Mouse (Mus musculus): ENCODE data around the gene Atf6.

Atf6 gene

DNA sequence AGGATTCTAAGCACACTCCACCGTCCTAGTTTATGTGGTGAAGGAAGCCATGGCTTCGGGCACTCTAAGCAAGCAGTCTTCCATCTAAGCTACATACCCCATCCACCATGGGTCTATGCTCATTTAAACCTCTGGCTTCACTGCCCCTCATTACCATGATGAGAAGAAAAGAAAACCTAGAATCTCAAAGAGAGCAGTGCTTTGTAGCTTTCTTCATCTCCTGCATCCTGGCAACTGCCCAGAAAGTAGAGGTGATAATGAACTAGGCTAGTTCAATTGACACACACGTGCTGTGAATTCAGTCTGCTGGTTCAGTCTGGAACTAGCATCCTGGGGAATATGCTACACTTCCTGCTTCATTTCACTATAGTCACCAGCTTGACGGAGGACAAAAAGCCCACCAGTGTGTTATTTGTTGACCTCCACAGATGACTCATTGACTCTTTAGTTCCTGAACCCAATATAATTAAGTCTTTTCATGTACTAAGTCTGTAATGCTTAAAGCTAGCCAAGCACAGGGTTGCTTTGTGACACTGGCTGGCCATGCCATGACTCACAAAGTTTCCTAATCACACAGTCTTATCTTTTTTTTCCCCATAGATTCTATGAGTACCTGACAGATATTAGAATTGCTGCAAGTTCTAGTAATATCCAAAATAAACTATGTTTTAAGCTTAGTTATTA is 162.5 kb downstream of the Atf6 start:
- no peak for DNase-seq (ENCODE audit: low spot score)

DNA sequence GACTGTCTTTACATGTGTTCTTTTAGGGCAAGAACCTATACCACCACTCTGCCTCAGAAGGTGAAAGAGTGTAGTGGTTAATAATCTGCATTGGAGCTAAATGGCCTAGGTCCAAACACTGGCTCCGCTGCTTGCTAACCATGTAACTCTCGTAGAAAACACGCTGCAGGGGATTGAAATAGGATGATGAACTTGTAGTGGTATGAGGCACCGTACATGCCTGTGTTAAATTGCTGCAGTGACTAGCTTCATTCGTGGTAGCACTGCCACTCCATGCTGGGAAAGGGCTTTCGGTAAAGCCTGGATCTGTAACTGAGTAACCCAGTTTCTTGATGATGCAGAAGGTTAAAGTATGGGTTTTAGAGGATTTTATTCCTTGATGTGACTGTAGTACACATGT is 163.5 kb downstream of the Atf6 start:
- no peak for DNase-seq (ENCODE audit: low spot score)

DNA sequence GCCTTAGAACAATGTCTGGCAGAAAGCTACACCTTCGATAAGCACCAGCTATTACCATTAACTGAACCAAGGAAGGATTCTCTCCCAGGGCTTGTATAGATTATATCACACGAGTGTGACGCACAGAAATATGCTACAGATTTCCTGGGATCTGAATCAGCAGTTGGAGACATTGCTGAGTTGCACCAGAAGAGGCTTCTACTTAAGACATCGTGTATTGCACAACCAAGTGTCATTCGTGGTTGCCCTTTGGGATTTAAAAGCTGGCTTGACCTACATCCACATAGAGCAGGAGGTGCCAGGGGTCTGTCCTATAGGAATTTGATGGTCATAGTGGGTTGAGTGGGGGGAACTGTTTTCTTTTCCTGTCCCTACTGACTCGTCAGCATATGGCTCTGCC is 164.6 kb downstream of the Atf6 start:
- DNase-seq (ENCODE audit: low spot score): no peak

DNA sequence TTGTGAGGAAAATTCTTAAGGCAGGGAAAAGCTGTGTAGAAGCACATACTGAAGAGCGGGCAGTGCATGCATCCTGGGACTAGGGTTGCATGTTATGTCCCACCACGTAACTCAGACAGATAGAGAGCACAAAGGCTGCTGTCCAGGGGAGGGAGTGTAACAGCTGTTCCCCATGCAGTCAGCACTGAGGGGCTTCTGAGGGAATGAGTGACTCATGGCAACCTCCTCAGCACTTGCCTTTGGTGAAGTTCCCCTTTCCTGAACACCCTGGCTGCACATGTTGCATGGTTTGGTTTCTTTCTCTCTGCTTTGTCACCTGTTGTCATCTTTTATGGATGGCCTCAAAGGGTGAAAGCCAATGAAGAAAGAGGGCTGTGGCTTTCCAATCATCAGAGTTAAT is 165.3 kb downstream of the Atf6 start:
- no peak for DNase-seq (ENCODE audit: low spot score)

DNA sequence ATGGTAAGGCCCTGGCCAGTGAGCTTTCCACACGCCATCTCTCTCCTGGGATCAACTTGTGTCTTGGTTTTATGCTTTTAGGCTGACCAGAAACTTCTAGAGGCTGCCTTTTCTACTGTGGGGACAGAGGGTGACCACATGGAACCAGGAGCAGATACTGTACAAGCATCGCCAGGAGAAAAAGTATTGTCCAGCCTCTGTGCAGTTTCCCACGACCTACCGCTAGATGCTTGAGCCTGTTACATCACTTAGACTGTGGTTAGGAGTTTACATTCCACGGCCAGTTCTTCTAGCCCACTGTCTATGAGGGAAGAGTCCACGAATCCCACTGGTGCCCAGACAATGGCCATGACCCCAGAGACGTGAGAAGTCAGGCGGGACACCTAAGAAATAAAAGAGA is 166.0 kb downstream of the Atf6 start:
- DNase-seq (ENCODE audit: low spot score): no peak

DNA sequence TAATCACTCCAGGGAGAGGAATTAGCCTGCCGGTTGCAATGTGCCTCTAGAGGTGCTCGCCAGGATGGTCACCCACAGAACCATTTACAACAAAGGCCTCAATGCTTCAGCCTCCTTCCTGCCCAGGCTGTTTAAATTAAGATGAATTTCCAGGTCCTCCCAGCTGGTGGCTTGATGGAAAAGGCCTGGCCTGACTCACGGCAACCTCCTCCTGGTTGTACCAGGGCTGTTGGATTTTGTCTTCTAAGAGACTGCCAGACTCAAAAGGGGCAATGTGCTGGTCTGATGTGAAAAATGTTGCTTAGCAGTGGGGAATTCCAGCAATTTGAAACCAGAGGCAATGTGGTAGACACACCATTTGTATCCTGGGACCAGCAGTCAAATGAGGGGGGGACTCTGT is 166.4 kb downstream of the Atf6 start:
- no peak for DNase-seq (ENCODE audit: low spot score)

DNA sequence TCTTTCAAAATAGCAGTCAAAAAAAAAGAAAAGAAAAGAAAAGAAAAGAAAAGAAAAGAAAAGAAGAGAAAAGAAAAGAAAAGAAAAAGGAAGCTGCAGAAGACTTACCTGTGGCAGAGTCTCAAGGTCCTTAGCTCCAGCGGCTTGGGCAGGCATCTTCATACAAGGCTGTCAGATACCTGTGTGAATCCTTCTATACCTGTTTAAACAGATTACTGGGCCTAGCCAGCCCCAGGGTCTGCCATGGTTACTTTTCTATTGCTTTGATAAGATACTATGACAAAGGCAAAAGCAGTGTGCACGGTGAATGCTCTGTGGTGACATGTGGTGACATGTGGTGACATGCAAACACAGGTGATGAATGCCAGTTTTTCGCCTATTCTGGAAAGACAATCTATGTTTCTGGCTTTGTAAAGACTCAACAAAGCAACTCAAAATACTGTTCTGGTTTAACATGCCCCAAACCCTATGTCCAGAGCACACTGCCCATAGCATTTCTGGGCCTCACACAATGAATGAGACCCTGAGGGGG is 167.0 kb downstream of the Atf6 start:
- no peak for DNase-seq (ENCODE audit: low spot score)

DNA sequence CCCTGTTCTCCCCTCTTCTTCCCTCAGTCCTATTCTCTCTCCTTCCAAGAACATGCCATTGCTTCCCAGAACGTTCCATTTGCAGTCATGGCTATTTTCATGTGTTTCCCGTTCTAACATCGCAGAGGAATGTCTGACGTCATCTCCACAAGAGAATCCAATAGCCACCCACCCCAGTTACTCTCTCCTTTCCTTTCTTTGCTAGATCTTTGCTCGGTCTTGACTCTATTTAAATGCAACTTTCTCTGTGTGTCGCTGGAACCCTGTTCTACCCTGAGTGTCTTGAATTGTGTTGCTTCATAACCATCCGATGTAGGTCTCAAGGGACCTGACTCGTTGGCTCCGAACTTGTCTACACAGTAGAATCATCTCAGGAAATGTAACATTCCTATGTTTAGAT is 168.0 kb downstream of the Atf6 start:
- DNase-seq (ENCODE audit: low spot score): no peak

DNA sequence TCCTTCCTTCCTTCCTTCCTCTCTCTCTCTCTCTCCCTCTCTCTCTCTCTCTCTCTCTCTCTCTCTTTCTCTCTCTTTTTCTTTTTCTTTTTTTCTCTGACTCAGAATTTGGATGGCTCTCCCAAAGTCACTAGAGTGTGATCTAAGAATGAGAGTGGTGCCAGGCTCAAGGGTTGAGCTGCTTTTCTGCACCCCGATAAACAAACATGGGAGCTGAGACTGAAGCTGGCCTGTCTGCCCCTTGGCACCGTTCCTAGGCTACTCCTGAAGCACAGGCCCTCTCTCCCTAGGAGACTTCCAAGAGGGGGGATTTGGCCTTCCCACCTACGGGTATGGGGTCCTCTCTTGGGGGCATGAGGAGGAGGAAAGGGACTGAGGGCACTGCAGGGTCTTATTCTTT is 168.8 kb downstream of the Atf6 start:
- DNase-seq (ENCODE audit: low spot score): no peak

DNA sequence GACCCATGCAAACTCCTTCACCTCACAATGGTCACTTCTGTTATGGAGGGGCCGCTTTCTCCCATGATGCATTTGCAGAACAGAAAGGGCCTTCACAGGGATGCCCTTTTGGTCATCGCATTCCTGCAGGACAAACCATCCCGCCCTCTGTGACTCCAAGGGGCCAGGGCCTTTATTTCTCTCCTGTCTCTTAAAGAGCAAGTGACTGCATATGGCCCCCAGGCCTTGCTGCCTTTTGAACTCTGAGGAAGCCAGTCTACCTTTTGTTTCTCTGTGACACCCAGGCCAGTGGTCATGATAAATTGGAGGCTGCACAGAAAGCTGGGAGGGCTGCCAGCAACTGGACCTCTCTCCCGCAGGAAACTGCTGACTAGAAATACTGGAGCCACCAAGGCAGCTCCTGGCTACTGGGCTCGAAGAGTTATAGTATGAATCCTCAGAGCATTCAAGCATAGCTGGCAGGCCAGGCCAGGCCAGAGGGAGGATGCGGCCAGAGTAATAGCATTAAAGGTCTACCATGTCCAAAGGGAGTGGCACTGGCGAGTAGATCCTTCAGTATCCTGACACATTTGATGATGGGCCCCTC is 169.7 kb downstream of the Atf6 start:
- no peak for DNase-seq (ENCODE audit: low spot score)

DNA sequence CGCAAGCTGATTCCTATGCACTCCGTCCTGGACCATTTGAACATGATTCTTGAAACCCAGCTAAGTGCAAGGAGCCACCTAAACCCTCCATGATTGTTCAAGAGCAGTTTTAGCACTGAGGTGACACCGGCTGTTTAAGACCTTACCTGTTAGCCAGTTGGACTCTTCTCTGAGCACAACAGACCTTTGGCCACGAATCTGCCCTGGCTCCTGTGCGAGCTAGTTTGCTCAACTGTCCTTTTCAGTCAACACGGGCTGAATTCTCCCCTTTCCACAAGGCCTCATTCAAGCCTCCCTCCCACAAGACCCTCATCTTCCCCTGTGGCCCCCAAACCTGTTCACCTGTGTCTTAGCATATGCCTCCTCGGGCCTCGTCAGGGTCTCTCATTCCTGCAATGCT is 170.6 kb downstream of the Atf6 start:
- no peak for DNase-seq (ENCODE audit: low spot score)

DNA sequence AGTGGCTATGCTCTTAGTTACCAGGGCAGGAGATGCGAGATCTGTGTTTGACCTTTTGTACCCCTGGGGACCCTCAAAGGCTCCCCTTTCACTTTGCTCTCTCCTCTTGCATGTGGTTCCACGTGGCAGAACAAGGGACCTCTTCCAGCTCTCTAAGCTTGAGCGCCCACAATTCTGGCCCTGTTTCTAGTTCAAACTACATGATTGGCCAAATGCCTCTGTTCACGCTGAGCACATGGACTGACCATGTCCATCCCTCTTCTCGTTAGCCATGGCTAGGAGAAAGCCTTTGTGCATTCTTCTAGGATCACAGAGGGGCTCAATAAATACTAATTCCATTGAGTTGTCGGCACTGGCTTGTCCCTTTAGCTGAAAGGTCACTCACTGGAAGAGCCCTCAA is 172.2 kb downstream of the Atf6 start:
- DNase-seq (ENCODE audit: low spot score): no peak

DNA sequence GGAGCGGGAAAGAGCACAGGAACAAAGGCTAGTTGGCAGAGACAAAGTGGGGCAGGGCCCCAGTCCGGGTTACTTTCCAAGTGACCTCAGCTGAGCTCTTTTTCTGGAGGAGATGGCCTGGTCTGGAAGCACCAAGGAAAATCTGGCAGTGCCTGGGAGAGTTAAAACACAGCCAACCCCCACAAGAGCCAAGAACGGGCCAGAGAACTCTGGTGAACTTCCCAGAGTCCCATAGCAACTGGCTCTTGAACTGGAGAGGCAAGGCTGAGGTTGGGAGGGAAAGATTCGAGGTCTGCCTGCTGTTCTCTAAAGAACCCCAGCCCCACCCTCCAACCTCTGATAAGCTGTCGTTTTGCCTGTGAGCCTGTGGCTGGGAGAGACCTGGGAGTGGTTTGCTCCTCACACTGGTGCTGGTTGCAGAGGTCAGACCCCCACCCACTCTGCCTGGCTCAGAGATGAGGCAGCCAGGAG is 172.7 kb downstream of the Atf6 start:
- no peak for DNase-seq (ENCODE audit: low spot score)

DNA sequence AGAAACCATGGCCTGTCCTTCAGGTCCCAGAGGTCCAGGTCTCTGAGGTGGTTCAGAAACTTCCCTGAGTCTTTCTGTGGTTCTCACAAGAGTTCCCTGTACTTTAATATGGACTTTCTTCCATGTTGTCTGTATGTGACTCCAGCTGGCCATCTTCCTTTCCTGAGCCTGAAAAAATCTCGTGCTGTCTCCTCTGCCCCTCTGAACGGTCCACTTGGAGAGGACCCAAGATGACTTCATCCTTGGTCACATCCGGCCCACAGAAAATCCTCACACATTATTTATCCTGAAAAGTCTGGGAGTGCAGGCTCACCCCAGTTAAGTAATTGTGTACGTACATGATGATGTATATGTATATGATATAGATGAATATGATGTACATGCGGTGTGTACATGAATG is 176.3 kb downstream of the Atf6 start:
- no peak for DNase-seq (ENCODE audit: low spot score)

DNA sequence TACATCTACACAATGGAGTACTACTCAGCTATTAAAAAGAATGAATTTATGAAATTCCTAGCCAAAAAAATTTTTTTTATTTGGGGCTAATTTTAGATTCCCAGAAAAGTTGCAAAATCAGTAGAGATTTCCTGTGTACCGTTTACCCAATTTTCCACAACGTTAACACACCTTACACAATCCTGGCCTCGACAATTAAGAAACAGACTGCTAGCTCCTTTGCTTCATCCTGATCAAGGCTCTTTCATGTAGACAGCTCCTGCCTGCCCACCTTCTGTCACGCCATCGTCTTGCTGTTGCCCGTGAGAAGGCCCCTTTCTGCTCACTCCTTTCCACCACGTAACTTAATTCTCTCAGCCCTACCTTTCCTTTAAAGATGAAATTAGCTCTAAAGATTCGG is 177.8 kb downstream of the Atf6 start:
- no peak for DNase-seq (ENCODE audit: low spot score)

DNA sequence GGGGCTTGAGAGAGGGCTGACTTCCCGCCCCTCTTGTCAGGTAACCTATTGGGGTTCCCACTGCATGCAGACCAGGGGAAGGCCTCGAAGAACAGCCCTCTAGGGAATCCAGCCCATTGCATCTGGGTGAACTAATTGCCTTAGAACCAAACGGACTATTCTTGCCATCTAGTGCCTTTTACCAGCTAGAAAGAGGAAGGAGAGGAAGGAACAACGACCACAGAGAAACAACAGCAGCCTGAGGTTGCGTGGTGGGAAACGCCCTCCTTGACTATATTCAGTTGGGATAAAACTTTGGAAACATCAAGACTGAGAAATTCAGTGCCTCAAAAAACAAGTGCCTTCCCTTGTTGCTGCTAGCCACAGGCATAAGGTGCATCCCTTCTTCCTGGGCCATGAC is 183.7 kb downstream of the Atf6 start:
- no peak for DNase-seq (ENCODE audit: low spot score)

DNA sequence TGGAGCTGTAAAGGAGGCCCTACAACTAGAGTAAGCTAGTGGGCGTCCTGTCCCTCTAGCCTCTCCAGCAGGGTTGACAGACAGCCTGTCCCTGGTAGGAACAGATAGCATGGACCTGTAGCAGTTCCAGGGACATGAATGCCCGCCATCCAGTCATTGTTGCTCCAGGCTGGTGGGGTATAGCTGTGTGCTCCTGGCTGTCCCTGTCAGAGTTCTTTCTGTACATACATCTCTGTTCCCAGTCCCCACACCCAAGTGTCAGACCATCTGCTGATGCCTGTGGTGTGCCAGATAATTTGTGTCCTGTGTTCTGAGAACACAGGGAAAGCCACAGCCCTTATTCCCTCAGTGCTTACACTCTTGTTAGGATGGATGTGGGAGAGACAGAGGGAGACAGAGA is 187.9 kb downstream of the Atf6 start:
- DNase-seq (ENCODE audit: low spot score): peak; percentile 65

DNA sequence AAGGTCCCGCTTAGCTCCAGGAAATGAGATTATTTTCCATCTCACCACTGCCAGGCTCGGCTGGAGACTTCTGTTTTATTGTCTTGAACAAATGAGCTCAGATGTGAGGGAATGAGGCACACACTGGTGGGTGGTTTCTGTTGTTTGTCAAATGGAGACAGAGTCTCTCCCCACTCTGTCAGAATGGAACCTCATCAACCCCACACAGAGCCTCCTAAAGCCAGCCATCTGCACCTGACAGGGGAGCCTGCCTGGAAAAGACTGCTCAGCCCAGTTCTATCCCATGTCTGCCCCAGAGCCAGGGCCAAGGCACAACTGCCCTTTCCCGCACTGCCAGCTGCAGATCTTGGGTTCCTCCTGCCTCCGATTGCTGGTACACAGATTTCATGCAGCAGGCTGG is 188.7 kb downstream of the Atf6 start:
- peak; percentile 43 for DNase-seq (ENCODE audit: low spot score)

DNA sequence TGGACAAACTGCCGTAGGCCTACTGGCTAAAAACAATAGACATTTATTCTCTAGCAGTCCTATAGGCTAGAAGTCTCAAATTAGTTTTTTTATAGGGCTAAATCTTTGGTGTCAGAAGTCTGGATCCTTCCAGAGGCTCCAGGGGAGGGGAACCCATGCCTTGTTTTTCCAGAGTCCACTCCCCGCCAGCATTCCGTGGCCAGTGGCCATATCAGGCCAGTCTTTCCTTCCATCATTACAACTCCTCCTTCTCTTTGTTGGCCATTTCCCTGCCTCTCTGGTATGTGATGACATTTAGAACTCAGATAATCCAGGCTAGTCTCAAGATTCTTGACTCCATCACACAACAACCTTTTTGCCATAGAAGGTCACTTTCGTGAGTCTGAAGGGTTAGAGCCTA is 189.9 kb downstream of the Atf6 start:
- DNase-seq (ENCODE audit: low spot score): no peak

DNA sequence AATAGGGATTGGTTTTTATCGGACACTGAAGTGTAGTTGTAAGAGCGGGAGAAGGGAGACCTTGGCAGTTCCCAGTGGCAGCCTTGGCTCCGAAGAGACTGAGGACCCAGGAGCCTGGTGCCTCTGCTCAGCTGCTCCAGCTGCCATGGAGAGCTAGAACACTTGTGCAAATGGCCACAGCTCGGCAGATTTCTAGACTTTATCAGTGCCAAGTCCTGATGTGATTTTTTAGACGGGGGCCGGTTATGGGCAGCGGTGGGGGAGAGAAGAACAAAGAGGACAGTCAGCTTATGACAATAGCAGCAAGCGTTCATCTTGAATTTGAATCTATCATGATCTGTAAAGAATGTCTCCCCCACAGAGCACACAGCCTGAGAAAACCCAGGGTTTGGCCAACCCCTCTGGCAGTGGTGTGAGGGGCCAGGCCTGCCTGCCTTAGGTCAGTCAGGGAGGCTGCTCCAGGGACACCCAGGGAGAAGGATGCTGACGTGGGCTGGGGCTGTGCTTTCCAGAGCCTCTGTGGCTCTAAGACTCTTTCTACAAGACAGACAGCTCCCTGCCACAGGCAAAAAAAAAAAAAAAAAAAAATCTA is 193.3 kb downstream of the Atf6 start:
- DNase-seq (ENCODE audit: low spot score): no peak

DNA sequence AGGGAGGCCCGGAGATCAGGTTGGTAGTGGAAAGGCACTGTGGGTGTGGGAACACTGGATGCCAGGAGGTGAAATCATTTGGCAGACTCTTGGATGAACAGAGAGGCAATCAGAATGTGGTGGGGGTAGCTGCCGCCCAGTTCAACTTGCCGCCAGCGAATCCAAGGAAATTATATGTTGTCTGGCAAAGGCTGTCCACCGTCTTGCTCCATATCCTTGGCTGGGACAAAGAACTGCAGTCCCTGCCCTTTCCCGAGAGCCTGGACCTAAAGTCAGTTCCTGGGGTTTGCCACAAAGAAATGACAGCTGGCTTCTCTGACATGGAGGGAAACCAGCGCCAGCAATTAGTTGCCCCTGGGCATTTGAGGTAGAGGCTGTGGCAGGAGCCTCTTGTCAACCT is 202.4 kb downstream of the Atf6 start:
- no peak for DNase-seq (ENCODE audit: low spot score)

DNA sequence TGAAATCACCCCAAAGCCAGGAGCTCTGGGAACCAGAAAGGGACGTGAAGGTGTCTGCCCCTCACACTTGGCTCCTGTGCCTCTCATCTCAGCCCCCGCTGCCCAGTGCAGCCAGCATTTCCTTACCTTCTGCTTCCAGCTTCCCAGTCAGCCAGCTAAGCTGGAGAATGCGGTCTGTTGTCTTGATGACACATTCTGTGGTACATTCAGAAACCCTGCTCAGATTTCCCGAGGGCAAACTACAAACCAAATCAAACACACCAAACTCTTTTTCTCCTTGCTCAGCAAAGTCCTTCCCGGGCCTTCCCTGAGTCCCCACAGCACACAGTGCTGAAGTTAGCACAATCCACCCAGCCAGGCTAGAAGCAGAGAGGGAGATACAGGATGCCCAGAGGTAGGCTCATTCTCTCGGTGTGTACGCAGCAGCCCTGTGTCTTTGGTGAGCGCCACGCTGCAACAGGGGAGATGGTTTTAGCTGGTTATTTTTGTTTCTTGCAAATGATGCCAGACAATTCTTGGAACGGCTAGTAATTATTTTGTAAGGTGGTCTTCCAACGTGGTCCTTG is 202.9 kb downstream of the Atf6 start:
- DNase-seq (ENCODE audit: low spot score): no peak

DNA sequence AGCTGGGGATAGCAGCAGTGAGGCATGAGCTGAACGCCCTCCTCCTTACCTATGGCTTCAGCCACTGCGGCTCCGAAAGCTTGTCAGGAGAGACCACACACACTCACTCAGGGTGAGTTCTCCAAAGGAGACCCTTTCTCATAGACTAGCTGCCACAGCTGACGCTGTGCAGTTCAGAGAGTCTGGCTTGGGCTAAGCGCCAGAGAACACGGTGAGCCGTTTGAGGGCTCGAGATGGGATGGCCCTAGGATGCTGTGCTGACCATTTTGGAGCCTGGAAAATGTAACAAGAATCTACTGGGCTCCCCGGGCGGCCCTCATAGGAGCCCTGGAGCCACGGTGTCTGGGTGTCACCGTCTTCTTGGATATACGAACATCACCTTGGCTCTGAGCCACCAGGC is 208.3 kb downstream of the Atf6 start:
- DNase-seq (ENCODE audit: low spot score): no peak
